Mouse (Mus musculus) cerebellum, adult 18-20 months (tissue): ENCODE data around the gene Arl5a.
A peak's percentile ranks its signal among the peaks of the same experiment; 100 is the strongest.

Source experiments
- DNase-seq, 2 experiments: peaks; one replicate each; pipeline ENCODE4 v3.0.0; 2021

Arl5a gene

GRCm38 (mm10) chr2:52424747-52425522 lies at the start of gene Arl5a:
TSS of gene Arl5a (minus strand) at chr2:52424901.
- peak; percentile 94 to 98 for DNase-seq

- DNase-seq: peak; percentile 46 to 48
Observed at GRCm38 (mm10) chr2:52471545-52472291, 47.0 kb upstream of the Arl5a start.

- DNase-seq: no peak
Observed at GRCm38 (mm10) chr2:52470044-52470560, 45.4 kb upstream of the Arl5a start.

GRCm38 (mm10) chr2:52467629-52468028 lies 42.9 kb upstream of the Arl5a start:
- no peak for DNase-seq

GRCm38 (mm10) chr2:52461206-52461967 lies 36.7 kb upstream of the Arl5a start:
- DNase-seq: no peak

GRCm38 (mm10) chr2:52455606-52456479 lies 31.1 kb upstream of the Arl5a start:
- DNase-seq: no peak

- no peak for DNase-seq
Observed at GRCm38 (mm10) chr2:52449818-52450217, 25.1 kb upstream of the Arl5a start.

- no peak for DNase-seq
Observed at GRCm38 (mm10) chr2:52448916-52449315, 24.2 kb upstream of the Arl5a start.

GRCm38 (mm10) chr2:52446648-52447047 lies 21.9 kb upstream of the Arl5a start:
- DNase-seq: no peak

GRCm38 (mm10) chr2:52442125-52442524 lies 17.4 kb upstream of the Arl5a start:
- DNase-seq: no peak

GRCm38 (mm10) chr2:52440420-52441015 lies 15.8 kb upstream of the Arl5a start:
- DNase-seq: no peak

GRCm38 (mm10) chr2:52438437-52438836 lies 13.7 kb upstream of the Arl5a start:
- no peak for DNase-seq

GRCm38 (mm10) chr2:52438013-52438412 lies 13.3 kb upstream of the Arl5a start:
- peak; percentile 73 to 74 for DNase-seq

- no peak for DNase-seq
Observed at GRCm38 (mm10) chr2:52435919-52436632, 11.4 kb upstream of the Arl5a start.

- no peak for DNase-seq
Observed at GRCm38 (mm10) chr2:52433365-52433764, 8.7 kb upstream of the Arl5a start.

GRCm38 (mm10) chr2:52427383-52427782 lies 2.7 kb upstream of the Arl5a start:
- no peak for DNase-seq

GRCm38 (mm10) chr2:52426041-52426440 lies 1.3 kb upstream of the Arl5a start:
- no peak for DNase-seq

- no peak for DNase-seq
Observed at GRCm38 (mm10) chr2:52425523-52425795, 758 bp upstream of the Arl5a start.

- peak; percentile 60 to 73 for DNase-seq
Observed at GRCm38 (mm10) chr2:52424248-52424728, 413 bp downstream of the Arl5a start.

GRCm38 (mm10) chr2:52423611-52424247 lies 972 bp downstream of the Arl5a start:
- DNase-seq: peak; percentile 37 to 39
